Mouse (Mus musculus): ENCODE data around the gene Gm43064.

DNA sequence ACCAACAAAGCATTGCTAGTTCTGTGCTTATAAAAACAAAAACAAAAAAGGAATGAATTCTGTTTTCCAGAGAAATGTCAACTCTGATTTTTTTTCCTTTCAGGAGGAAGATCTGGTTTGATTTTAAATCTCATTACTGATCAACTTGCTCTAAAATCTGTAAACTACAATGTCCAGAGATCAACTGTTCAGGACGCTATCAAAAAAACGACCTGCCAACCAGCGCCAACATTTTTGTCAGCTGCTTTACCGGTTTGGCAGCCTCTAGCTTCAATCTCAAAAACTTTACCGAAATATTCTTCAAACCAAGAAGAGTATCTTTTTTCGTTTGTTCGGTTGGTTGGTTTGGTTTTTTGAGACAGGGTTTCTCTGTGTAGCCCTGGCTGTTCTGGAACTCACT is 20.3 kb upstream of the Gm43064 start:
- TF ChIP-seq CTCF (IDR thresholded peaks at IDR 0.05) = no peak
- TF ChIP-seq EP300 (IDR thresholded peaks at IDR 0.05) = no peak
